Mouse (Mus musculus): Measurements from ENCODE around the gene Dtx4.

Gene Dtx4

DNA sequence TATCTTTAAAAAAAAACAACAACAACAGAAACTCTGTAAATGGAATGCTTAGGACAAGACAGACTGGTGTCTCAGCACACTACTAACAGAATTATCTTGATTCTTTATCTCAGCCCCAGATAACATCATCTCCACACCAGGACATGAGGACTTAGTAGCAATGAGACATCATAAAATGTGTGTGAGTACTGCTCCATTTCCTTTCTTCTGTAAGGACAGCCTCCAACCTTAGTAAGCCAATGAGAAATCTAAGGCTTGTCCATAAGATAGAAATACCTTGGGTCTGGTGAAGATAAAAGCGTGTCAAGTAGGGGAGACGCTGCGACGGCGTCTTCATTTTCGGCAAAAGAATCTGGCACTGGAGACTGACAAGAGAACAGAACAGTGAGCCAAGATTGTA is 73.6 kb downstream of the Dtx4 start, which contains the start of gene Pfpl:
Gene Pfpl (plus strand): TSS at position 301 of the 400 bp plus-strand sequence.
- no peak for ATAC-seq (ENCODE audit: insufficient number of reproducible peaks, low FRiP score, low TSS enrichment)

DNA sequence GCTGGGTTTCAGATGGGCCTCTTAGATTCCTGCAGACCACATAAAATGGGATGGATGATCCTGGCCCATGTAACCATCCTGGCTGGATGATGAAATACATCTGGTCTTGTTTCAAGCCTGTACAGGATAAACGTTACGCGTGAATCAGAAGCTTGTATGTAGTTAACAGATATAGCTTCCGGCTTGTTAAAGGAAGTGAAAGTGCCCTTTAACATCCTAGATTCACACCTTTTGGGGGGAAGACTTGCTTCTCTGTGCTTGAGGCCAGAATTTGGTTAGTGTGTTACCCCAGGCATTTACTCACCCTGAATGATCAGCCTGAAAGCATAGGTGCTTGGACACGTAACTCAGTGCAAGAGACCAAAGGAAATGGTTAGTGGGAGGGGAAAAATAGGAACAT is 74.2 kb downstream of the Dtx4 start:
- no peak for ATAC-seq (ENCODE audit: insufficient number of reproducible peaks, low FRiP score, low TSS enrichment)

DNA sequence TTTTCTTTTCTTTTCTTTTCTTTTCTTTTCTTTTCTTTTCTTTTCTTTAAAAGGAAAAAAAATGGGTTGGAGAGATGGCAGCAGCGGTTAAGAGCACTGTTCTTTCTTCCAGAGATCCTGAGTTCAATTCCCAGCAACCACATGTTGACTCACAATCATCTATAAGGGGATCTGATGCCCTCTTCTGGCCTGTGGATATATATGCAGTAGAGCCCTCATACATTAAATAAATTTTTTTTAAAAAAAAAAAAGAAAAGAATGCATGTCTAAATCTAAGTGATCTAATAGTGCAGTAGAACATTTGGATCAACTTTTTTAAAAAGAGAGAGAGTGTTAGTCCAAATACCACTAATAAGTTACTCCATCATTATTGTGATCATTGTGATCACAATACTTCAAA is 79.6 kb downstream of the Dtx4 start:
- ATAC-seq (ENCODE audit: insufficient number of reproducible peaks, low FRiP score, low TSS enrichment), result no peak

DNA sequence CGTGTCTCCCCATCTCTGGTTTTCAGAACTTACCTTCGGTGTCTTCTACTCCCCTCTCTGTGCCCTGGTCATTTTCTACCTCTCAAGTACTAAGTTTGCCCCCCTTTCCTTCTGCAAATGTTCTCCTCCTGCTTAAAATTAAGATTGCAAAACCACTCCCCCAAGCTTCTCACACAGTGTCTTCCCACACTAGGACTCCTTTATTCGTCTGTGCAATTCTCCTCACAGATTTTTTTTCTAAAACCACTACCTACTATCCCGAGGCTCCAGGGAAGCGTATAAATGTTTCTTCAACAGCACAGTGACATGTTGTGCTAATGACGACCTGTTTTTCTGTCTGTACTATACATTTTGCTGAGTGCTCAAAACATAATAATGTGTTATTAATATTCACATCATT is 80.7 kb downstream of the Dtx4 start:
- no peak for ATAC-seq (ENCODE audit: insufficient number of reproducible peaks, low FRiP score, low TSS enrichment)

DNA sequence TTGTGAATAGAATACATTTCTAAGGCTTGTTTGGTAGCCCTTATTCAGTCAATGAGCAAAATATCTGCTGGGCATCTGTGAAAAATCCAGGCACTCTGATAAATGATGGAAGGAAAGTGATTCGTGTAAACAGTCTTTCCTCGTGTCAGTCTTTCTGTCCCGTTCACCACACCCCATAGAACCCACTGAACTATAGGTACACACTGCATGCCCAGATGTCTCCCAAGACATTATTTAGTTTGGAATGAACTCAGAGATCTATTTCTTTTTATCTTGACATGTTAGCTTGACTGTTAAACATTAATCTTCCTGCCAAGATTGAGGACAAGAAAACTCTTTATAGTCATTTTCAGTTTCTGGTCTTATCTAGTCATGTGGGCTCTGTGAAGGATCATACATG is 82.9 kb downstream of the Dtx4 start:
- no peak for ATAC-seq (ENCODE audit: insufficient number of reproducible peaks, low FRiP score, low TSS enrichment)

DNA sequence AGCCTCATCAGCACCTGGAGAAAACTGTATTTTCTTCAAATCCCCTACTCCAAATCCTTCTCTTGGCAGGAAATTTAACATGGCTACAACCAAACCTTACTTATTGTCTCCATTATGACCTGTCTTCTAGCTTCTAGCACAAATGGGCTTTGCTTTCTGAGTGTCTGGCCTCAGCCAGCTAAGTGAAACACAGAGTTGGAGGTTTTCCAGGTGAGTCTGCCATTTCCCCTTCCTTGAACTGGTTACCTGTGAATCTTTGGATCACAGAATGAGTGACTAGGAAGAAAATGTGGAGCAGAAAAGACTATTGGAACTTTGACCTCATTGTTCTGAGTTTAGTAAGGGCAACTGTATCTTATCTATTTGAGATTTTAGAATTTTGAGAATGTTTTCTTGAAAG is 83.9 kb downstream of the Dtx4 start, which contains the start of gene Olfr1441:
Gene Olfr1441 (plus strand): TSS at position 73 of the 400 bp plus-strand sequence.
- no peak for ATAC-seq (ENCODE audit: insufficient number of reproducible peaks, low FRiP score, low TSS enrichment)

Measured in cerebellum, adult (tissue).